Mouse (Mus musculus) MEL (cell line): ENCODE measurements at regions not wholly inside any gene's neighbourhood (a gene's known extent, or its start where the extent isn't known, plus 50 kb on each side); places are given as distances from the start of the nearest gene placed in this dataset.

Source experiments
- CHD2 ChIP-seq: IDR thresholded peaks from 2 replicates; pipeline ENCODE4 v1.6.1; 2011; ENCODE audit warnings: low read length, improper control_type of control experiment
- CTCF ChIP-seq, 3 experiments: IDR thresholded peaks in 2 of 3; conservative IDR thresholded peaks in 1 of 3; 2 replicates each; pipeline ENCODE4 v1.5.1; 2011 to 2012; ENCODE audit warnings: low read length in 3 of 3, low read depth in 2 of 3, mild to moderate bottlenecking in 2 of 3, improper control_type of control experiment in 1 of 3, inconsistent platforms in 1 of 3, mixed read lengths in 1 of 3, moderate library complexity in 1 of 3; ENCODE audit not compliant: control insufficient read depth in 1 of 3, insufficient read depth in 1 of 3, poor library complexity in 1 of 3, severe bottlenecking in 1 of 3
- E2F4 ChIP-seq: IDR thresholded peaks from 2 replicates; pipeline ENCODE4 v1.6.1; 2011; ENCODE audit warnings: low read depth, low read length, improper control_type of control experiment, borderline replicate concordance
- ELF1 ChIP-seq: IDR thresholded peaks from 2 replicates; pipeline ENCODE4 v1.6.1; 2014; ENCODE audit warnings: low read depth, mild to moderate bottlenecking, inconsistent platforms, low read length, improper control_type of control experiment, moderate library complexity
- ETS1 ChIP-seq: IDR thresholded peaks from 2 replicates; pipeline ENCODE4 v1.6.1; 2012; ENCODE audit warnings: low read depth, mild to moderate bottlenecking, inconsistent platforms, low read length, improper control_type of control experiment, moderate library complexity
- MAZ ChIP-seq: IDR thresholded peaks from 2 replicates; pipeline ENCODE4 v1.6.1; 2012; ENCODE audit warnings: low read depth, mild to moderate bottlenecking, inconsistent platforms, low read length, improper control_type of control experiment
- NELFE ChIP-seq: IDR thresholded peaks from 2 replicates; pipeline ENCODE4 v1.6.1; 2011; ENCODE audit warnings: low read depth, low read length, improper control_type of control experiment
- POLR2A ChIP-seq, 2 experiments: IDR thresholded peaks; 2 replicates each; pipeline ENCODE4 v1.6.1; 2011 to 2012; ENCODE audit warnings: low read length in 2 of 2, mild to moderate bottlenecking in 2 of 2, control low read depth in 1 of 2, improper control_type of control experiment in 1 of 2, low read depth in 1 of 2, moderate library complexity in 1 of 2; ENCODE audit not compliant: control insufficient read depth in 1 of 2, insufficient read depth in 1 of 2, poor library complexity in 1 of 2
- POLR2AphosphoS5 ChIP-seq: IDR thresholded peaks from 2 replicates; pipeline ENCODE4 v1.6.1; 2012; ENCODE audit warnings: low read depth, borderline replicate concordance, mild to moderate bottlenecking, inconsistent platforms, low read length, moderate library complexity, mixed read lengths
- SIN3A ChIP-seq: IDR thresholded peaks from 2 replicates; pipeline ENCODE4 v1.6.1; 2012; ENCODE audit warnings: low read length, improper control_type of control experiment, inconsistent platforms
- USF1 ChIP-seq: IDR thresholded peaks from 2 replicates; pipeline ENCODE4 v1.6.1; 2014; ENCODE audit warnings: low read depth, mild to moderate bottlenecking, inconsistent platforms, low read length, improper control_type of control experiment, moderate library complexity
- ZKSCAN1 ChIP-seq: IDR thresholded peaks from 2 replicates; pipeline ENCODE4 v1.6.1; 2012; ENCODE audit warnings: low read depth, mild to moderate bottlenecking, inconsistent platforms, low read length, improper control_type of control experiment, moderate library complexity

GRCm38 (mm10) chr15:25284354-25285199, 129.0 kb downstream of the Basp1 start:
- no peak for TF ChIP-seq POLR2A (IDR thresholded peaks at IDR 0.05; ENCODE audit: control insufficient read depth in 1 of 2, insufficient read depth in 1 of 2, low read depth in 1 of 2, low read length in 2 of 2, poor library complexity in 1 of 2)
- no peak for TF ChIP-seq CHD2
- no peak for TF ChIP-seq CTCF (IDR thresholded peaks at IDR 0.05 in 2 of 3, conservative IDR thresholded peaks at IDR 0.05 in 1 of 3; ENCODE audit: control insufficient read depth in 1 of 3, insufficient read depth in 1 of 3, low read depth in 2 of 3, low read length in 3 of 3, poor library complexity in 1 of 3, severe bottlenecking in 1 of 3)
- TF ChIP-seq POLR2AphosphoS5: no peak
- no peak for TF ChIP-seq ZKSCAN1
- TF ChIP-seq NELFE: no peak
- TF ChIP-seq MAZ: no peak
- TF ChIP-seq ETS1: no peak
- no peak for TF ChIP-seq E2F4
- no peak for TF ChIP-seq SIN3A
- no peak for TF ChIP-seq ELF1
- TF ChIP-seq USF1: no peak
